Mouse (Mus musculus) liver, postnatal 0 days (tissue): ENCODE results near the gene B3gnt2.

Source experiments
- CTCF ChIP-seq: sonication (generic); IDR thresholded peaks from 2 replicates; pipeline ENCODE4 v1.5.1; 2016; ENCODE audit warnings: antibody characterized with exemption, low read depth
- EP300 ChIP-seq: IDR thresholded peaks from 2 replicates; pipeline ENCODE4 v1.6.1; 2016; ENCODE audit warnings: antibody characterized with exemption, low read depth, mild to moderate bottlenecking

GRCm38 (mm10) chr11:22863581-22863980 lies 2.8 kb upstream of the B3gnt2 start:
- TF ChIP-seq EP300 = no peak
- no peak for TF ChIP-seq CTCF
